Mouse (Mus musculus): Measurements from ENCODE around the gene Abl1. TPM values are rescaled to one million over a fixed set of nuclear protein-coding genes. Genes with fewer than 3 reads are reported as not detected.

Gene Abl1
- polyA plus RNA-seq, 1 experiment from 2014 or later = 33.0 TPM

GRCm38 (mm10) chr2:31762853-31763252 is 74.7 kb downstream of the Abl1 start:
- H3K4me1 ChIP-seq (ENCODE audit: control insufficient read depth, insufficient read depth, low read length) = peaks cover 33% of the 10 kb centered on the region
- no peaks in the 10 kb centered on the region for H3K9me3 ChIP-seq (ENCODE audit: control insufficient read depth, low read length)
- H3K9ac ChIP-seq (ENCODE audit: low read length) = peak overlapping the region; percentile 18; the same call in 1 of the 2 replicates
- H3K4me2 ChIP-seq = peak overlapping the region; percentile 21; the same call in 1 of the 2 replicates
- DNase-seq (ENCODE audit: low spot score, missing footprints) (peak; percentile 87), ATAC-seq (ENCODE audit: low FRiP score) (no peak)
- H3K27me3 ChIP-seq (ENCODE audit: control insufficient read depth, insufficient read depth, low read length) = no peaks in the 10 kb centered on the region
- H3K36me3 ChIP-seq (ENCODE audit: control insufficient read depth, insufficient read depth, low read length) = no peaks in the 10 kb centered on the region
- H3K4me3 ChIP-seq (ENCODE audit: low read depth, low read length) = 0 out of 2 replicates have a peak overlapping the region, but pooled peaks have one; percentile 0
- WGBS = 6% methylated on average over 2 of the region's 2 CpGs
- H3K27ac ChIP-seq (ENCODE audit: low read depth, low read length) = no peak overlapping the region

- H3K4me1 ChIP-seq (ENCODE audit: control insufficient read depth, insufficient read depth, low read length) = peaks cover 33% of the 10 kb centered on the region
- no peak overlapping the region for H3K27ac ChIP-seq (ENCODE audit: low read depth, low read length)
- H3K9ac ChIP-seq (ENCODE audit: low read length) = peak overlapping the region; percentile 18; the same call in 1 of the 2 replicates
- ATAC-seq (ENCODE audit: low FRiP score) = no peak
- WGBS = 14% methylated on average over 2 of the region's 2 CpGs
- no peak for DNase-seq (ENCODE audit: low spot score, missing footprints)
- H3K27me3 ChIP-seq (ENCODE audit: control insufficient read depth, insufficient read depth, low read length) = no peaks in the 10 kb centered on the region
- H3K9me3 ChIP-seq (ENCODE audit: control insufficient read depth, low read length) = no peaks in the 10 kb centered on the region
- no peaks in the 10 kb centered on the region for H3K36me3 ChIP-seq (ENCODE audit: control insufficient read depth, insufficient read depth, low read length)
- H3K4me3 ChIP-seq (ENCODE audit: low read depth, low read length) = no peak overlapping the region
- H3K4me2 ChIP-seq = peak overlapping the region; percentile 8; the same call in 1 of the 2 replicates
Observed at GRCm38 (mm10) chr2:31763271-31763670, 75.1 kb downstream of the Abl1 start.

GRCm38 (mm10) chr2:31767104-31767503 is 78.9 kb downstream of the Abl1 start:
- DNase-seq (ENCODE audit: low spot score, missing footprints) (no peak), ATAC-seq (ENCODE audit: low FRiP score) (no peak)
- H3K27me3 ChIP-seq (ENCODE audit: control insufficient read depth, insufficient read depth, low read length) = no peaks in the 10 kb centered on the region
- no peak overlapping the region for H3K27ac ChIP-seq (ENCODE audit: low read depth, low read length)
- no peak overlapping the region for H3K4me2 ChIP-seq
- H3K36me3 ChIP-seq (ENCODE audit: control insufficient read depth, insufficient read depth, low read length) = no peaks in the 10 kb centered on the region
- peaks cover 34% of the 10 kb centered on the region for H3K4me1 ChIP-seq (ENCODE audit: control insufficient read depth, insufficient read depth, low read length)
- no peak overlapping the region for H3K9ac ChIP-seq (ENCODE audit: low read length)
- no peaks in the 10 kb centered on the region for H3K9me3 ChIP-seq (ENCODE audit: control insufficient read depth, low read length)
- WGBS = 97% methylated on average over 6 of the region's 6 CpGs
- no peak overlapping the region for H3K4me3 ChIP-seq (ENCODE audit: low read depth, low read length)

GRCm38 (mm10) chr2:31767815-31768214 is 79.6 kb downstream of the Abl1 start:
- peaks cover 29% of the 10 kb centered on the region for H3K4me1 ChIP-seq (ENCODE audit: control insufficient read depth, insufficient read depth, low read length)

GRCm38 (mm10) chr2:31769115-31769514 is 80.9 kb downstream of the Abl1 start:
- ATAC-seq (ENCODE audit: low FRiP score) (no peak), DNase-seq (ENCODE audit: low spot score, missing footprints) (no peak)
- no peaks in the 10 kb centered on the region for H3K27me3 ChIP-seq (ENCODE audit: control insufficient read depth, insufficient read depth, low read length)
- H3K4me3 ChIP-seq (ENCODE audit: low read depth, low read length) = no peak overlapping the region
- 71% methylated on average over 4 of the region's 4 CpGs for WGBS
- no peaks in the 10 kb centered on the region for H3K36me3 ChIP-seq (ENCODE audit: control insufficient read depth, insufficient read depth, low read length)
- H3K27ac ChIP-seq (ENCODE audit: low read depth, low read length) = peak overlapping the region; percentile 6; the same call in 1 of the 2 replicates
- H3K4me1 ChIP-seq (ENCODE audit: control insufficient read depth, insufficient read depth, low read length) = peaks cover 19% of the 10 kb centered on the region
- H3K9me3 ChIP-seq (ENCODE audit: control insufficient read depth, low read length) = no peaks in the 10 kb centered on the region
- H3K9ac ChIP-seq (ENCODE audit: low read length) = no peak overlapping the region
- H3K4me2 ChIP-seq = no peak overlapping the region

More at GRCm38 (mm10) chr2:31767815-31768214, 79.6 kb downstream of the Abl1 start:
- Histone ChIP-seq H3K27me3 (ENCODE audit: control insufficient read depth, insufficient read depth, low read length) (no peaks in the 10 kb centered on the region), H3K36me3 (ENCODE audit: control insufficient read depth, insufficient read depth, low read length) (no peaks in the 10 kb centered on the region), H3K4me3 (ENCODE audit: low read depth, low read length) (no peak overlapping the region), H3K9me3 (ENCODE audit: control insufficient read depth, low read length) (no peaks in the 10 kb centered on the region), H3K4me2 (no peak overlapping the region), H3K9ac (ENCODE audit: low read length) (no peak overlapping the region), H3K27ac (ENCODE audit: low read depth, low read length) (no peak overlapping the region)
- 86% methylated on average over 4 of the region's 4 CpGs for WGBS
- DNase-seq (ENCODE audit: low spot score, missing footprints) (no peak), ATAC-seq (ENCODE audit: low FRiP score) (no peak)

- WGBS = 62% methylated on average over 6 of the region's 6 CpGs
- Histone ChIP-seq H3K4me2 (no peak overlapping the region), H3K27ac (ENCODE audit: low read depth, low read length) (peak overlapping the region; percentile 25), H3K4me3 (ENCODE audit: low read depth, low read length) (no peak overlapping the region), H3K9ac (ENCODE audit: low read length) (no peak overlapping the region), H3K4me1 (ENCODE audit: control insufficient read depth, insufficient read depth, low read length) (peaks cover 19% of the 10 kb centered on the region), H3K27me3 (ENCODE audit: control insufficient read depth, insufficient read depth, low read length) (no peaks in the 10 kb centered on the region), H3K36me3 (ENCODE audit: control insufficient read depth, insufficient read depth, low read length) (no peaks in the 10 kb centered on the region), H3K9me3 (ENCODE audit: control insufficient read depth, low read length) (no peaks in the 10 kb centered on the region)
- ATAC-seq (ENCODE audit: low FRiP score) (no peak), DNase-seq (ENCODE audit: low spot score, missing footprints) (no peak)
Observed at GRCm38 (mm10) chr2:31769631-31770111, 81.5 kb downstream of the Abl1 start.

- Histone ChIP-seq H3K4me2 (no peak overlapping the region), H3K27ac (ENCODE audit: low read depth, low read length) (no peak overlapping the region), H3K4me1 (ENCODE audit: control insufficient read depth, insufficient read depth, low read length) (peaks cover 18% of the 10 kb centered on the region), H3K36me3 (ENCODE audit: control insufficient read depth, insufficient read depth, low read length) (no peaks in the 10 kb centered on the region), H3K9me3 (ENCODE audit: control insufficient read depth, low read length) (no peaks in the 10 kb centered on the region), H3K27me3 (ENCODE audit: control insufficient read depth, insufficient read depth, low read length) (no peaks in the 10 kb centered on the region), H3K4me3 (ENCODE audit: low read depth, low read length) (no peak overlapping the region), H3K9ac (ENCODE audit: low read length) (no peak overlapping the region)
- 59% methylated on average over 7 of the region's 7 CpGs for WGBS
- ATAC-seq (ENCODE audit: low FRiP score) = no peak
- no peak for DNase-seq (ENCODE audit: low spot score, missing footprints)
Observed at GRCm38 (mm10) chr2:31770781-31771441, 82.7 kb downstream of the Abl1 start.

- H3K4me1 ChIP-seq (ENCODE audit: control insufficient read depth, insufficient read depth, low read length) = 0 out of 2 replicates have a peak, but pooled peaks cover 2% of the 10 kb centered on the region
- no peaks in the 10 kb centered on the region for H3K9me3 ChIP-seq (ENCODE audit: control insufficient read depth, low read length)
- no peak overlapping the region for H3K9ac ChIP-seq (ENCODE audit: low read length)
- H3K27me3 ChIP-seq (ENCODE audit: control insufficient read depth, insufficient read depth, low read length) = no peaks in the 10 kb centered on the region
- DNase-seq (ENCODE audit: low spot score, missing footprints) (no peak), ATAC-seq (ENCODE audit: low FRiP score) (no peak)
- 95% methylated on average over 3 of the region's 3 CpGs for WGBS
- peaks cover 19% of the 10 kb centered on the region for H3K36me3 ChIP-seq (ENCODE audit: control insufficient read depth, insufficient read depth, low read length)
- no peak overlapping the region for H3K27ac ChIP-seq (ENCODE audit: low read depth, low read length)
- H3K4me2 ChIP-seq = no peak overlapping the region
- no peak overlapping the region for H3K4me3 ChIP-seq (ENCODE audit: low read depth, low read length)
Observed at GRCm38 (mm10) chr2:31776479-31776878, 88.3 kb downstream of the Abl1 start.

- ATAC-seq (ENCODE audit: low FRiP score) (no peak), DNase-seq (ENCODE audit: low spot score, missing footprints) (no peak)
- peaks cover 19% of the 10 kb centered on the region for H3K36me3 ChIP-seq (ENCODE audit: control insufficient read depth, insufficient read depth, low read length)
- H3K9me3 ChIP-seq (ENCODE audit: control insufficient read depth, low read length) = no peaks in the 10 kb centered on the region
- WGBS = 89% methylated on average over 2 of the region's 2 CpGs
- H3K27ac ChIP-seq (ENCODE audit: low read depth, low read length) = no peak overlapping the region
- no peak overlapping the region for H3K4me2 ChIP-seq
- no peak overlapping the region for H3K9ac ChIP-seq (ENCODE audit: low read length)
- no peaks in the 10 kb centered on the region for H3K27me3 ChIP-seq (ENCODE audit: control insufficient read depth, insufficient read depth, low read length)
- H3K4me1 ChIP-seq (ENCODE audit: control insufficient read depth, insufficient read depth, low read length) = no peaks in the 10 kb centered on the region
- no peak overlapping the region for H3K4me3 ChIP-seq (ENCODE audit: low read depth, low read length)
Observed at GRCm38 (mm10) chr2:31779258-31779657, 91.1 kb downstream of the Abl1 start.
